Mouse (Mus musculus) liver, adult 2 months (tissue): ENCODE measurements at regions not wholly inside any gene's neighbourhood (a gene's known extent, or its start where the extent isn't known, plus 50 kb on each side); places are given as distances from the start of the nearest gene placed in this dataset.
A peak's percentile ranks its signal among the peaks of the same experiment; 100 is the strongest.

ENCODE experiments used
- DNase-seq: peaks from one replicate; pipeline ENCODE4 v3.0.0-alpha.2; 2011; ENCODE audit warnings: low read depth, low spot score; ENCODE audit errors: extremely low read depth
- H3K27ac ChIP-seq: fragments of 200-500 bp; replicated peaks from 2 replicates; pipeline ENCODE4 v1.5.1; 2012; ENCODE audit warnings: low read depth, mild to moderate bottlenecking, control low read depth, inconsistent platforms, low read length; ENCODE audit not compliant: insufficient read depth
- H3K27me3 ChIP-seq: fragments of 200-500 bp; 2 replicates; pipeline ENCODE4 v1.6.1; 2012; ENCODE audit warnings: mild to moderate bottlenecking, moderate library complexity, low read length, inconsistent platforms; ENCODE audit not compliant: control insufficient read depth, insufficient read depth
- H3K36me3 ChIP-seq: fragments of 200-500 bp; 2 replicates; pipeline ENCODE4 v1.6.1; 2012; ENCODE audit warnings: low read length, inconsistent platforms; ENCODE audit not compliant: control insufficient read depth, insufficient read depth
- H3K4me1 ChIP-seq: fragments of 200-500 bp; 2 replicates; pipeline ENCODE4 v1.6.1; 2011; ENCODE audit warnings: low read length; ENCODE audit not compliant: control insufficient read depth, insufficient read depth
- H3K4me3 ChIP-seq: fragments of 200-500 bp; 2 replicates; pipeline ENCODE4 v1.5.1; 2011; ENCODE audit warnings: low read depth, mild to moderate bottlenecking, control low read depth, low read length, moderate library complexity; ENCODE audit not compliant: insufficient read depth
- H3K79me2 ChIP-seq: fragments of 200-500 bp; 2 replicates; pipeline ENCODE4 v1.6.1; 2012; ENCODE audit warnings: inconsistent platforms, mild to moderate bottlenecking, low read length, moderate library complexity; ENCODE audit not compliant: control insufficient read depth, insufficient read depth
- H3K9ac ChIP-seq: fragments of 200-500 bp; 2 replicates; pipeline ENCODE4 v1.6.1; 2012; ENCODE audit warnings: low read depth, mild to moderate bottlenecking, control low read depth, inconsistent platforms, low read length
- CTCF ChIP-seq: fragments of 200-500 bp; IDR thresholded peaks from 2 replicates; pipeline ENCODE4 v1.5.1; 2011; ENCODE audit warnings: low read depth, low read length, control low read depth
- POLR2A ChIP-seq: fragments of 200-500 bp; IDR thresholded peaks from 2 replicates; pipeline ENCODE4 v1.6.1; 2011; ENCODE audit warnings: low read length, control low read depth; ENCODE audit not compliant: insufficient read depth; ENCODE audit errors: extremely low read depth
- WGBS: fragments of 180-500 bp; shearing (Covaris S2); methylation state at CpG from one replicate; pipeline ENCODE4 v1.1.7; 2018; 5-methylcytosine and 5-hydroxymethylcytosine counted together

DNA sequence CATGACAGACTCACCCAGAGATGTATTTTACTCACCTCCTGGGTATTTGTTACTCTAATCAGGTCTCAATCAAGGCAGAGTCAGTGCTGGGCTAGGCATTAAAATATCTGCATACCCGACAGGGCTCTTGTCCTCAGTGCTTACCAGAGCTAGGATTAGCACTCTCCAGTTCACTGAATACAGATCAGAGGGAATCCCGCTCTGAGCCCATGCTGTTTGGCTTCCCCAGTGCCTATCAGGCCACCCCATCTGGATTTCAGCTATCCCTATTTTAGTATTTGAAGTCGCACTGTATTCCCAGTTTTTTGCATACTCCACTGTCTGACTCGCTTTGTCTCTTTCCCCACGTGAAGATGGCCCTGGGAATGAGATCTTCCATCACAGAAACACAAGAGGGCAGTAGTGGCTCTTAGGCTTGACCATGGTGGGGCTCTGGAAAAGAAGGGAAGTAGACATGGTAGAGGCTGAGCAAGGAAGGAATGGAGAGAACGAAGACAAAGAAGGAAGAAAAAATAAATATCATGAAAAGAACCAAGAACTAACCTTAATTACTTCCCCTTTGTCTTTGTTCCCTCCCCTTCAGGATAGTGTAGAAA, 264.1 kb downstream of the Rnf152 start:
- H3K4me1 ChIP-seq = no peaks in the 10 kb centered on the region

DNA sequence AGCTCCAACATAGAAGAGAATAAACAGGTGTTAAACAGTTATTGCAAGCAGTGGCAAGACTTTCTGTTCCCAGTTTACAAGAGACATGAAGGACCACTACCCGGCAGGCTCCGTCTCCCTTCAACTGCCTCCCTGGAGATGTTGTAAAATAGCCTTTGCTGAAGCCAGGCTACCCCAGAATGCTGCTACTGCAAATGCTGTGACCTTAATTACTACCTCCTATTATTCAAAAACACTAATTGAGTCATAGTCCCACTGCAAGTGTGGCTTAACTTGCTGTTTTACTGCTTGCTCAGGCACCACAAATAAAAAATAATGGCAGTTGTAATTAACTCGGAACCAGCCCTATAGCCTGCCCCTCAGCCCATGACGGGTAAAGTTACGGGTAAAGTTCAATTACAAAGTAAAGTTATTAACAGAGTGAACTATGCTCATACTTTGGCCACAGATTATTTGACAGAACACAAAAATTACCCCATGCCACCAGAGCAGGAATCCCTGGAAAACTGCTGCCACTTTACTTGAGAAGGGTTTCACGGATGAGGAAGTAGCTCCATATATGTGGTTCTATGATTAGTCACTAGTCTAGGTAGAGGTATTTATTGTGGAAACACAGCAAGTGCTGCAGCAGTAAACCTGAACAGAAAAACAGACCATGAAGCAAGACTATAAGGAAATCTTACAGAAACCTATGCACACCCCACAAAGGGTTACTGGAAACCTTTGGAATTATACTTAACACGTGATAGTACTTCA, 267.6 kb downstream of the Rnf152 start:
- no peak overlapping the region for H3K27ac ChIP-seq
- H3K4me3 ChIP-seq = no peak overlapping the region
- no peak overlapping the region for H3K9ac ChIP-seq
- H3K4me1 ChIP-seq = no peaks in the 10 kb centered on the region
- H3K79me2 ChIP-seq = no peaks in the 10 kb centered on the region
- 57% methylated on average over 7 of the region's 7 CpGs for WGBS
- no peak for TF ChIP-seq CTCF
- no peak for TF ChIP-seq POLR2A
- H3K36me3 ChIP-seq = no peaks in the 10 kb centered on the region
- peak; percentile 48 for DNase-seq
- no peaks in the 10 kb centered on the region for H3K27me3 ChIP-seq

More for the DNA sequence above, 264.1 kb downstream of the Rnf152 start:
- no peak overlapping the region for H3K27ac ChIP-seq
- no peak overlapping the region for H3K4me3 ChIP-seq
- DNase-seq = peak; percentile 58
- no peak overlapping the region for H3K9ac ChIP-seq
- no peaks in the 10 kb centered on the region for H3K79me2 ChIP-seq
- peak; percentile 66 for TF ChIP-seq CTCF
- no peak for TF ChIP-seq POLR2A
- 40% methylated on average over 6 of the region's 6 CpGs for WGBS
- H3K36me3 ChIP-seq = no peaks in the 10 kb centered on the region
- no peaks in the 10 kb centered on the region for H3K27me3 ChIP-seq

DNA sequence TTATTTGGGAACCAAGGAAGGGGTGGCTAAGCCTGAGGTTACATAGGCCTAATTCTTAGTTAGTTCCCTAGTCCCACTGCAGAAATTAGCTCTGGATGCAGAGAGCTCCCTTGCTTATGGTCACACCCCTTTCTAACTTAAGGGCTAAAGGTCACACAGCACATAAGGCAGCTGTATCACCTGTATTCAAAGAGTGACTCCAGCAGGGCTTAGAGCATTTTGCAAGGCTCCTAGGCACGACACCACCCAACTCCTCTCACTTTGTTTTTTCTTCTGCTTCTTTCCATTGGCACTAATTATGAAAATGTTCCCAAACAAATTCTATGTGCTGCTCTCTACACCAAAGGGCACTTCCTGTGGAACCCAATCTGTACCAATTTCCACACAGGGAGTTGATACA, 268.9 kb downstream of the Rnf152 start:
- no peak overlapping the region for H3K9ac ChIP-seq
- H3K4me3 ChIP-seq = no peak overlapping the region
- no peaks in the 10 kb centered on the region for H3K79me2 ChIP-seq
- 90% methylated on average over 1 of the region's 1 CpGs for whole genome bisulfite sequencing
- TF ChIP-seq POLR2A (no peak), CTCF (no peak)
- DNase-seq = no peak
- no peaks in the 10 kb centered on the region for H3K4me1 ChIP-seq
- no peaks in the 10 kb centered on the region for H3K36me3 ChIP-seq
- no peak overlapping the region for H3K27ac ChIP-seq
- no peaks in the 10 kb centered on the region for H3K27me3 ChIP-seq

DNA sequence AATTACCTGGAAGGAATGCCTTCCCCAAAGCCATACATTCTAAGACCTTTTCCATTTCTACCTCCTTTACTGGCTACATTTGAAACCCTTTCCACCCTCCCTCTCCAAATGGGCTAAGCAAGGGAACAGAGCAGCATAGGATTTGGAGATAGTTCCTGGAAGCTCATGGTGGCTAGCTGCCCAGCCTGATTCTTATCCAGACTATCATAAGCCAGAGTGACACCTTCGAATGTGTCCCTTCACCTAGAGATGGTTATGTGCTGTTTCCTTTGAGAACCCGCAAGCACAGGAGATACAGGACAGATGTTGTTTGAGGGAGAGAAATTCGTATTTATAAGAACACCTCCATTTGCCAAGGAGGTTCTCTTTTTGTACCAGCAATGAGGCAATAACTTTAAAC, 272.0 kb downstream of the Rnf152 start:
- Histone ChIP-seq H3K27me3 (no peaks in the 10 kb centered on the region), H3K9ac (no peak overlapping the region), H3K36me3 (no peaks in the 10 kb centered on the region), H3K27ac (no peak overlapping the region), H3K4me3 (no peak overlapping the region), H3K4me1 (no peaks in the 10 kb centered on the region), H3K79me2 (no peaks in the 10 kb centered on the region)
- WGBS = 83% methylated on average over 3 of the region's 3 CpGs
- no peak for DNase-seq
- TF ChIP-seq CTCF (no peak), POLR2A (no peak)

DNA sequence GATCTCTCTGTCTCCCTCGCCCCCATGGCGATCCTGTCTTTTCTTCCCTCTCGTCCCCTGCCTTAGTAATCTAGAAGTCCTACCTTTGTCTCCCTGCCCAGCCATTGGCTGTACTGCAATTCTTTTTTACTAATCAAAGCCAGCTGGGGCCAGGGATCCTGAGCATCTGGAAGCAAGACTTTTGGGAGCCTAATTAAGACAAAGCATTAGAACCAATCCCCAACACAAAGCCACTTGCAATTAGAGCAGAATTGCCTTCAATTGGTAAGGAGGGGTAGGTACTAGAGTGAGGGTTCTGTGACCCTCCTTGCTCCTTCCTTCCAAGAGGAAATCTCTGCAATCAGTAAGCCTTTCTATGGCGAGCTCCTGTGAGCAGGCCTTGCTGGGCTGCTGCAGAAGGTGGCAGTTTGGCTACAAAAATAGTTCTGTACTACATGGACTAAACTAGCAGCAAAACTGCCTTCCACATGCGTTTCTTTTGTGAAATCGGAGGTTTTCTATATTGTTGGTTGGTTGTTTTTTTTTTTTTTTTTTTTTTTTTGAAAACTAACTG, 272.9 kb downstream of the Rnf152 start:
- TF ChIP-seq POLR2A (no peak), CTCF (no peak)

More for the DNA sequence above, 272.9 kb downstream of the Rnf152 start:
- Histone ChIP-seq H3K79me2 (no peaks in the 10 kb centered on the region), H3K27me3 (no peaks in the 10 kb centered on the region), H3K9ac (no peak overlapping the region), H3K27ac (no peak overlapping the region), H3K4me1 (no peaks in the 10 kb centered on the region), H3K36me3 (no peaks in the 10 kb centered on the region), H3K4me3 (no peak overlapping the region)
- 90% methylated on average over 6 of the region's 6 CpGs for WGBS
- DNase-seq = no peak
